Mouse (Mus musculus): ENCODE data around the gene Gse1.

The Gse1 gene

DNA sequence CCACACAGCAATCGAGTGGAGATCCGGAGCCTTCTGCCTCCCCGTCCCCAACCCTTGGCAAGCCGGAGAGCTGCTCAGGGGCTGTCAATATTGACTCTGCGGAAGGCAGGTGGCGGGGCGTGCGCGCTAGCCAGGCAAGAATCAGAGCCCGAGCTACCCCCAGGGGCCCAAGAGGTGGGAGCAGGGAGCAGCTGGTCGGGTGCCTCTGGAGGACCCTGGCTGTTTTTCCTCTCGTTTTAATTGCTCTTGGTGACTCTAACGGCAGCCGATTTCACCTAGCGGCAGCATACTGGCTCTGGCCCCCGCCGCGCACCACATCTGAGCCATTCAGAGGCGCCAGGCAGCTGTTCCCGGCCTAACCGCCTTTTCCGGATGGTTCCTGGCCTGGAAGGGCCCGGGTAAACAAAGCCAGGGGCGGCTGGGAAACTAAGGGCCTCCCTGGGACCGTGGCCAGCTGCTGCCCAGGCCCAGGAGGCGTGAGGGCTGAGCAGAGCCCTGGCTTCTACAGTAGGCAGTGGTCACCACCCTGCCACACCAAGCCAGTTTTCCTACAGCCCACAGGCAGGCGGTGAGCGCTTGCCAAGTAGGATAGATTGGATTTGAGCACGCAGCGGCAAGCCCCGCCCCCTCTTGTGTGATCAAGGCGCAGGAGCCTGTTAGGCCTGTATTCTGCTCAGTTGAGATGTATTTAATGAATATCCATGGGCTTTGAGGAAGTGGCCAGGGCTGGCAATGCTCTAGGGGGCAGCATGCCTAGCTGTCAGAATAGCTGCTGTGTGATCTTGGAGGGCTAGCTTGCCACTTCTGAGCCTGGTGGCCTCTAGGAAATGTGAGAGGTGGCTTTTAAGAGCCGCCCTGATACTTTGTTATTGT, 188.5 kb downstream of the Gse1 start:
- DNase-seq (ENCODE audit: extremely low spot score, low spot score), result peak; percentile 78

DNA sequence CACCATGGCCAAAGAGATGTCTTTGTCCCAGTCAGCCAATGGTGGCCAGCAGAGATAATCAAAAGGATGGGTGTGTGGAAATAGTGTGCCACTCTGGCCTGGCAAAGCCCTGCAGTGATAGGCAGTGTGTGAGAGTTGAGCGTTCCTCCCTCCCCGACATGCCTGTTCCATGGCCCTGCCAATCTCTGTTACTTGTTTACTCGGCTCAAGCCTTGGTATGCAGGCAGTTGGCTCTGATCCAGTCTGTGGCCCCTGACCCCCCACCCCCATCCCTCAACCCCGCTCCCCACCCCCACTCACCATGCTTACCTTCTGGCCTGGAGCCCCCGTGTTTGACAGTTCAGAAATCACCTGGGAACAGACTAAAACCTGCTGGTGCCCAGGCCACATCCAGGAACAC, 189.9 kb downstream of the Gse1 start:
- no peak for DNase-seq (ENCODE audit: extremely low spot score, low spot score)

DNA sequence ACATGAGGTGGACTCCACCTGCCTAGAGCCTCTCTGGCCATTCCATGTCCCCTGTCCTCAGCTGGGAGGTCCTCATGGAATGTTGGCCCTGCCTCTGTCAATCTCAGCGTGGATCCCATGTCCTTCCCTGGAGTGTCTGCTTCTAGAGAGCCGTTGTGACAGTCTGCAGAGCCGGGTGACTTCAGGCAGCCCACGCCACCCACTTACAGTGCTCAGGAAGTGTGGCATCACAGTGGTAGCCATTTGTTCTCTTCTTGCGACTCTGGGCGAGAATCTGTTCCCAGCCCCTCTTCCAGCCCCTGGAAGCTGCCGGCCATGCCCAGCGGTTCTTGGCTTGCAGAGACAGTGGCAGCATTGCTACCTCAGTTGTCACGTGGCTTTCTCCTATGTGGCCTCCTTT, 191.4 kb downstream of the Gse1 start:
- no peak for DNase-seq (ENCODE audit: extremely low spot score, low spot score)

DNA sequence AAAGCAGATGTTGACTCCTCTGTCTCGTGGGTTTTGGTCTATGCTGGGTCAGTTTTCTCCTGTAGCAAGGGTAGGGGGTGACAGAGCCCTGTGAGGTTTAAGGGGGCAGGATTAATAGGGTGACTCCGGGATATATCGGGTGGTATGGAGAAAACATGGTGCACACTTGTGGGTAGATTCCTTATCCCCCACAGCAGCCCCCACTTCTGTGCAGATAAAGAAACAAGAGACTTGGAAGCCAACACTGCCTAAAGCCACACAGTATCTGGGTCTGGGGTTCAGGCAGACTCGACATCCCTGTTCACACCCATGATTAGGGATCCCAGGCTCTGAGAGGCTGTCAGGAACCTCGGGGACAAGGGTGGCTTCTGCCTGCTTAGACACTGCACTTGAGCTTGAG, 192.0 kb downstream of the Gse1 start:
- DNase-seq (ENCODE audit: extremely low spot score, low spot score), result no peak

DNA sequence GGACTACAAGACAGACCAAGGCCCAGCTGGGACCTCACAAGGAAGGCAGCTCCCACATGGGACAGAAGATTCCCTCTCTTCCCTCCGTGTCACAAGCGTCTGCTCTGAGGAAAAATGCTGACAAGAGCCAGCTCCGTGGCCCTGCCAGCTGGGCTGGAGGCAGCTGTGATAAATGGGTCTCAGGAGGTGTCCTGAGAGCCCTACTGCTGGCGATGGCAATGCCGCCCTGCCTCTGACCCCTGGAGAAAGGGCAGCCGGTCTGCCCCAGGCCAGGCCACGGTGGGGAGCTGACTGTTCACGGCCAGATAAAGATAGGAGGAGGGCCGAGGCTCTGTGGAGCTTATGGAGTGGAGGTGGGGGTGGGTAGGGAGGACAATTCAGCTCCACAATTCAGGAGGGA, 193.4 kb downstream of the Gse1 start:
- DNase-seq (ENCODE audit: extremely low spot score, low spot score), result peak; percentile 82

DNA sequence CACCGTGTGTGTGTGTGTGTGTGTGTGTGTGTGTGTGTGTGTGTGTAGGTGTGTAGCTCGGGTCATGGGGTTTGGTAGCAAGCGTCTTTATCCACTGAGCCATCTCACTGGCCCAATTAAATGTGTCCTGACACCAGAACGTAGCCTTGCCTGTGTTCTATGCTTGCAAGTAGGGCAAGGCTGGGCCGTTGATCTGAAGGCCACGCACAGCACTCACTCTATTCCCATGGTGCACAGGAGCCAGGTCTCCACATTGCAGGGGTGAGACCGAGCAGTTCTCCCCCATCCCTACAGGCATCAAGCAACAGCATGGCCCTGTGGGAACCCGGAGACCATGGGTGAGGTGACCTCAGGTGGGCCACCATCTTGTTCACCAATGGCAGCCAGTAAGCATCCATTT, 194.0 kb downstream of the Gse1 start:
- no peak for DNase-seq (ENCODE audit: extremely low spot score, low spot score)

DNA sequence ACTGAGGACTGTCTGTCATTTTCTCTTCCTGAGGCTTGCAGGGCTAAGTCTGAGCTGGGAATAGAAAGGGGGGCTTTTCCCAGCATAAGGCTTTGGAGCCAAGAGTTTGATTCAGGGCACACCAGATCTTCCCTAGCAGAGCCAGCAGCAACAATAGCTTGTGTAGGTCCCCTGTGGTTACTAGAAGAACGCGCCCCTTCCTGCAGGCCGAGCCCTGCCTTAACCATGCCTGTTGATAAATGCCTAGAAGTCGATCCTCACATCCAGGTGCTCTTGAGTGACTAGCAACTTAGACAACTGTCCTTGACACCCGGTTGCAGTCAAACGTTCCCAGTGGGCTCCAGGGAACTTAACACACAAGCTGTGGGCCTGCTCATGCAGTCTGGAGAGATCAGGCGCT, 195.3 kb downstream of the Gse1 start:
- no peak for DNase-seq (ENCODE audit: extremely low spot score, low spot score)

DNA sequence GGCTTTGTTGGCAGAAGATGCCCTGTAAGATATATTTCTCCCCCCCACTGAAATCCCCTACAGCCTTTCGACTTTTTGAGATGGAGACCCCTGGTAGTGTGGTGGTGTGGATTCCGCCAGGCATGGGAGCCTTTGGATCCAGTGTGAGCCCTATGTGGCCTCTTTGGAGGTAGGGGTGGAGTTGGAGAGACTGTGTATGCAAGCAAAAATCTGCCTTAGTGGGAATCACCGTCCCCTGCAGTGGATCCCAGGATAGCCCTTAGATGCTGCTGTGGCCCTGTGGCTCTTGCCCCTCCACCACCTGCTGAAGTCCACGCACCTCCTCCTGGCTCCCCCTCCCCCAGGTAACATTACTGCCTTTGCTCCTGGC, 196.6 kb downstream of the Gse1 start:
- no peak for DNase-seq (ENCODE audit: extremely low spot score, low spot score)

DNA sequence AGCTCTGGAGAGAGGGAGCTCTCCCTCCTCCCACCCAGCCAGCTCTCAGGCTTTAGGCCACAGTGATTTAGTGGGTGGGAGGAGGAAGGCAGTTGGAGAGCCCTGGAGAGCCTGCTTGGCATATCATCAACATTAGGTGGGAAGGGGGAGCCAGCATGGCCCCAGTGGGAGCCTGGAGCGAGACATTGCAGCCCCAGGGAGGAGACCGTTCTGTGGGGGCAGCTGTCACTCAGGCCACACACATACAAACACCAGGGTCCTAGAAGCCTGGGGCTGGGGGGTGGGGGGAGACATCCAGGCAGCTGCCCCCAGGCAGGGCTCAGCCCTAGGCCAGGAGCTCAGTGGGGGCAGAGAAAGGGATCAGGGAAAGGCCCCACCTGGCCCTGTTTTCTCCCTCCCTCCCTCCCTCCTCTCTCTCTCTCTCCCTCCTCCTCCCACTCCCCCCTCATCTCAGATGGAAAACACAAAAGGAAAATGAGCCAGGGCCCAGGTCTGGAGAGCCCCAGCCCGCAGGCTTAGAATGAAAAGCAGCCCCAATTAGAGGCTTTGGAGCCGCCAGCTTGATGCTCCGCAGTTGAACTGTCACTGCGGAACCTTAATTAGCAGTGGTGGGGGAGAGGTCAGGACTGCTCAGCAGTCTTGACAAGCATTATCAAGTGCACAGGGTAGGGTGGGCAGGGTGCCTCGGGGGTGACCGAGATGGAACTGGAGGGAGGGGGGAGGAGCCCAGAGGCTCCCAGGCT, 197.1 kb downstream of the Gse1 start:
- DNase-seq (ENCODE audit: extremely low spot score, low spot score), result peak; percentile 60

DNA sequence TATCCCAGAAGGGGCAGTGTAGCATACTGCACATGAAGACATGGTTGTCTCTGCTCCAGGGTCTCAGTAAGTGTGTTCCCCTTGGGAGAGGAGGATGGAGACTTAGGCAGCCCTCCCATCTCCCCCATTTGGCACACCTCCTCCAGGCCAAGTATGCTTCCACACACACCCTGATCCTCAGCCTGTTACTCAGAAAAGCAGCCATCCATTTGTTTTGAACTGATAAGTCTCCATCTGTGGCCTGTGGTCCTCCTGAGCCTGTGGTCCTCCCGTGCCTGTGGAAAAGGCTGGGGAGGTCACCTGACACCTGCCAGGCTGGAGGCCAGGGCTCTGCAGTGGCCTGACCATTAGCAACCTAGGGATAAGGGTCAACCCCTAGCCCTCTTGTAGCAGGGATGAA, 197.8 kb downstream of the Gse1 start:
- DNase-seq (ENCODE audit: extremely low spot score, low spot score), result no peak

DNA sequence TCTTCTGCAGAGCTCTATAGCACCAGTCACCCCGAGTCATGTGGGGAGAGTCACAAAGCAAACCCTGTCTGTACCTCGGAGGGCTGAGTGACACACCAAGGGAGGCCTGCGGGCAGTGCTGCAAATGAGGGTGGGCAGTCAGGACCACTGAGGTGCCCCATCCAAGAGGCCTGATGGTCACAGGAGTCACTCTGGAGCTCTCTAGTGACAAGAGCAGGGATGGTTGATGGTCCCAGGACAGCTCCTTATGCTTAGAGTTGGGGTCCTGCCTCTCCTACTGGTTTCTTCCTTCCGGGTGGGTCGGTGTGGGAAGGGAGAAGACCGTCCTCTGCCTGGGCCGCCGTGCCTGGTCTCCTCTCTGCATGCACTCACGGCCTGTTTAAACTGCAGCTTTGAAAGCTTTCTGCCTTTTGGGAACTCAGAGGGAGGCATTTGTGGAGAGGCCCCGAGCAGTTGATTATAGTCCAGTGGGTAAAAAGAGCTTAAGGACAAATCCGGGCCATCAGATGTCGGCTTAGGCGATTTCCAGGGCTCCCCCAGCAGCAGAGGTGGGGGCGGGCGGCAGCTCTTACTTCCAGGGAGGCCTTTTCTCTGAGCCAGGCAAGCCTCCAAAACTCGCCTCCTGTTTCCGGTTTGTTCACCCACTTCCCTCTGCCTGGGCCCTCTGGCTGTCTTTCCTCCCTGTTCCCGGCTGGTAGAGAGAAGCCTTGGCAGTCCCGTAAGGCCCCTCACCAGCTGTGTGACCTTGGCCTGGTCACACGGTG, 198.5 kb downstream of the Gse1 start:
- DNase-seq (ENCODE audit: extremely low spot score, low spot score), result no peak

DNA sequence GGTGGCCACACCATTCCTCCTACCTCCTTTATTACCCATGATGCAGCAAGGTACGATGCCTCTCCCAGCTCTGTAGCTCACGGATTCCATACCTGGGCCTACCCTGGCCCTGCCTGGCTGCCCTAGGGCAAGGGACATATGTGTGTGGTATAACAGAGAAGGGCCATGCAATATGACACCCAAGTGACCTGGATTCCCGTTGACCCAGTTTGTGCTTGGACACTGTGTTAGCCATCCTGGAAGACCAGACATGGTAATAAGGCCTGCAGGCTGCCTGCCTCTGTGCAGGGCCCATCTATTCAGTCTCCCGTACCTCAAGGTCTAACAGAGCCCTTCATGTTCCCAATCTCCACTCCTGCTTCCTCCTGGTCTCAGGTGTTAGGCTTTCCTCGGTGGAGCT, 200.2 kb downstream of the Gse1 start:
- no peak for DNase-seq (ENCODE audit: extremely low spot score, low spot score)

DNA sequence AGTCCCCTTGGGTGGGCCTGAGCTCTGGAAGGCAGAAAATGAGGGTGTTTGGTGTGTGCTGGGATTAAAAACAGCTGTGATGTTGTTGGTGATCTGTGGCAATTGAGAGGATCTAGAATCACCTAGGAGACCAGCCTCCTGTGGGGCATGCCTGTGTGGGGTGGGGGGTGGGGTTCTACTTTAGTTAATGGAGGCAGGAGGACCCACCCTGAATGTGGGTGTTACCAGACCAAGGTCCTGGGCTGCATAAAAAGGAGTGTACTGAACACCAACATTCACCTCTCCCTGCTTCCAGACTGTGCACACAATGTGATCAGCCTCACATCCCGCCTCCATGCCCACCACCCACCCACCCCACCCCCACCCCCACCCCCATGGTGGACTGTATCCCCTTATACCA, 200.9 kb downstream of the Gse1 start:
- DNase-seq (ENCODE audit: extremely low spot score, low spot score), result no peak

DNA sequence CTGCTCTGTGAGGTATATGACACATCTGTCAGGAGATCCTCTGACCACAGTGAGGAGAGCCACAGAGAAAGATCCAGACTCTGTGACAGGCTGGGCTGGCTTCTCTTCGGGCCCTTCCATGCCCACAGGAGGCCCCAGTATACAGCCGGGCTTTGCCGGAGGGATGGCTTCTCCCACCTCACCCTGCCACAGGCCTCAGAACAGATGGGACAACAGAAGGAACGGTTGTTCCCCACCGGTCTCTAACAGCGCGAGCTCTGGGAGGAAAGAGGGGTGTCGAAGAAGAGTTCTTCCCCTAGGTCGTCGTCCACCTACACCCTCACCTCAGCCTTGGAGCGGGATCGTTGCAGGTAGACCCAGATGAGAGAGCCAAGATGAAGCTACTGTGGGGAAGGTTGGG, 202.8 kb downstream of the Gse1 start:
- DNase-seq (ENCODE audit: extremely low spot score, low spot score), result no peak

DNA sequence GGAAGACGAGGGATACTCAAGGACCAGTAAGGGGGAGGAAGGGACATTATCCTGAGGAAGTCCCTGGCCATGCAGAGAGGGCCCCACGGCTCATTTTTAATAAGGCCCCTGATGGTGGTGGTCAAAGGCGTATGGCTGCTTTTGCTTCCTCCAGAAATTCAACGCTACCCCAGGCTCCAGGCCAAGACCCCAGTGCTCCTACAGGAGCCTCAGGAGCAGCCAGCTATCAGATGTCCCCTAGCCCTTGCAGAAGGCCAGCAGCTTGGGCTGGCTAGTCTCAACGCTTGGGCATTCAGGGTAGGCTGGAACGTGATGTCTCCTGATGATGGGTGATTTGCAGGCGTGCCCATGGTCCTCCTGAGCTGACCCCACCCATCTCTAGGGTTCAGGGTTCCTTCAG, 204.2 kb downstream of the Gse1 start:
- DNase-seq (ENCODE audit: extremely low spot score, low spot score), result no peak

DNA sequence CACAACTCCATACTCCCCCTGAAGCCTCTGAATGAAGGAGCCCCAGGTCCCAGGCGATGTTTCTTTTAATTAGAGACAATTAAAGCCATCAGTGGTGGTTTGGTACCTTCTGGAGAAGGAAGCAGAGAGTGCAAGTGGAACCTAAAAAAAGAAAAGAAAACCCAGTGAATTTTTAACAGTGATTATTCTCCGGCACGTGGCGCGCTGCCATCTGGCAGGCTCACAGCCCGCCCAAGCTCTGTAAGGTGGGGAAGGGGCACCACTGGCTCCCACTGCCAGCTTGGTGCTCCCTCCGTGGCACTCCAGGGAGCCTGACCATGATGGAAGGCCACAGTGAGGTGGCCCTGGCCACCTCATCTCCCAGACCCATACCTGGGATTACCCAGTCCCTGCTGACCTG, 204.9 kb downstream of the Gse1 start:
- no peak for DNase-seq (ENCODE audit: extremely low spot score, low spot score)

DNA sequence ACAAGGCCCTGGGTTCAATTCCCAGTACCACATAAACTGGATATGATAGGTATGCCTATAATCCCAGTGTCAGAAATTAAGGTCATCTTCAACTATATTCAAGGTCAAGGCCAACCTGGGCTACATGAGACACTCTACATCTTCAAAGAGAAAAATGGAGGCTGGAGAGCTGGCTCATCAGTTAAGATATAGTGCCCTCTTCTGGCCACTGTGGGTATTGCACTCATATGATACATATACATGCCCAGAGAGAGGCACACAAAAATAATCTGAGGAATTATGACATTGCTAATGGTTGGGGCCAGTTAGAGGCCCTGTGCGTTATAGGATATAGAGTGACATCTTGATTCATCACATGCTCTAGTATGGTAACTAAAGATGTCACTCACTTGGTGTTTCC, 205.5 kb downstream of the Gse1 start:
- no peak for DNase-seq (ENCODE audit: extremely low spot score, low spot score)

DNA sequence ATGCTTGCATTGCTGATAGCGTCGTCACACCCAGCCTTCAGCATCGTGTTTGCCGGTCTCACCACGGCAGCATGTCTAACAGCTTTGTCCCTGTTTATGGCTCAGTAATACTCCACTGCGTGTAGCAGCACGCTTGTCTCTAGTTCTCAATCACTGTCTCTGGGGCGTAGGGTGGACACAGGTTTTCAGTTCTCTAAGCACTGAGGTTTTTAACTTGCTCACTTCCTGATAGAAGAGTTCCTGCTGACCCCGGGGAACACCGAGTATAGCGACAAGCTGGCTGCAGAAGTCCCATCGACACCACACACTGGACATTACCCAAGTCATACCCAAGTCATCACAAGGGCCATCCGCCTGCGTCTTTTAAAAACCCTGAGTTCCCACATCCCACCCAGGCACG, 207.5 kb downstream of the Gse1 start:
- no peak for DNase-seq (ENCODE audit: extremely low spot score, low spot score)

DNA sequence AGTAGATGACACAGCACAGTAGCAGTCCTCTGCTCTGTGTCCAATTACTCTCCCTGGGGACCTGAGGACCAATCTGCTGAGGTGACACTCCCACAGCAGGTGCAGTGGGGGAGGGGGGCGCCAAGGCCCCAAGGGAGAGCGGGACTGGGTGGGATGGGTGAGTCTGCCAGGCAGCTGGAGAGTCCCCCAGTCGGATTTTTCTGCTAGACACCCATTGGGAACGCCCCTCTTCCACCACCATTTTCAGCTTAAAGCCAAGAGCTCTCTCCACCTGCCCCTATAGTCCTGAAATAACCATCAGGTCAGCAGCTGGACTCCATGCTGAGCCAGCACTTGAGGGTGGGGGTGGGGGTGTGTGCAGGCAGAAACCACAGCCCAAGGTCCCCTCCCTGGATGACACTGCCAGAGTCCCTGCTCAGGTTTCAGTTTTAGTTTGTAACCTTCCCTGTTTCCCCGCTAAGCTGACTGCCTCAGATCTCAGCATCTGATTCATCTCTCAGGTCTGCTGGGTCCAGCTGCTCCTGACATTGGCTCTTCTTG, 208.3 kb downstream of the Gse1 start:
- DNase-seq (ENCODE audit: extremely low spot score, low spot score), result no peak

DNA sequence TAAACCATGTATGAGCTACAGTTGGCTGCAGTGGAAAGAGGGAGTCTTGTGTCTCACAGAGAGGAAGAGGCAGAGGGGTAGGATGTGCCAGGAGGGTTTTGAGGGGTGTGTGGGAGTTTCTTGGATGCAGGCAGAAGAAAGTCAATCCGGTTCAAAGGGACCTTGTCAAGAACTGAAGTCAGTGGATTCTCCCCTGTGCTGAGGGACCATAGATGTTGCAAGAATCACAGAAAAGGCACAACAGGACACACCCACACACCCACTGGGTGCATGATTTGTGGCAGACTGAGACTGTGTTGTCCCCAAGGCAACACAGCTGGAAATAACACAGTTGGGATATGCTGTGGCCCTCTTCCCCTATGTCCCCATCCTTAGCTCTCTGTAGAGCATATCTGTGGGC, 209.0 kb downstream of the Gse1 start:
- DNase-seq (ENCODE audit: extremely low spot score, low spot score), result no peak

DNA sequence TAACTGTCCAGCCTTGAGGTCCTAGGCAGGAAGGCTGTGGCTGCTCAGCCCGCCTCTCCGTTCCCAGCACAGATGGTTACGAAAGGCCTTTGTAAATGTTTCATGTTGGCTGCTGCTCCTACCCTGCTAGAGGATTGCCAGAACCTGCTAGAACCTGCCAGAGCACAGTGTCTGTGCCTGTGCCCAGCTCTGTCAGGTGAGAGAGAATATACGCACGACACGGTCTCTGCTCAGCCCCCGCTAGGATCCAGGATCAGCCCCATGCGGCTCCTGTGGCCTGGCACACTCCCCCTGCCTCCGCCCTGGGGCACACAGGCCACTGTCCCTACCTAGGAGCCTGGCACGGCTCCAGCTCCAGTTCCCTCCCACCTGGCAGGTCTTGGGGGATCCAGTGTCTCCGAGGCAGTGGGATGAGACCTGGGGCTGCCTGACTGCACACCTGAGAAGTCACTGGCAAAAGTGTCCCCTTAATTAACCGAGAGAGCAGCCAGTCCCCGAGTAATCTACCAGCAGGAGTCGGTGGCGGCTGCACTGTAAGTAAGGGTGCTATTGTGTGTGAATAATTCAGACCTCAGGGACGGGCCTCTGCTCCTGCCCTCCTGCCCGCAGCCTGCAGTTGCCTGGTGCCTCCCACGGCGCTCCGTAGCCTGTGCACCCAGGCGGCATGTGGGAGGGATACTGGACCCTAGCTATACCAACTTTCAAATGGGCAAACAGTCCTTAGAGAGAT, 209.6 kb downstream of the Gse1 start:
- no peak for DNase-seq (ENCODE audit: extremely low spot score, low spot score)

All from neural tube, embryonic 10.5 days (tissue).